Mouse (Mus musculus): ENCODE measurements around the gene Iqch.
A peak's percentile ranks its signal among the peaks of the same experiment; 100 is the strongest.

Iqch gene

GRCm38 (mm10) chr9:63612565-63613515, 10.5 kb upstream of the Iqch start:
- no peak for DNase-seq (ENCODE audit: low spot score in 2 of 2)

- DNase-seq (ENCODE audit: low spot score in 2 of 2): no peak
Measured at GRCm38 (mm10) chr9:63611967-63612366, 9.7 kb upstream of the Iqch start.

- DNase-seq (ENCODE audit: low spot score in 2 of 2): no peak
Measured at GRCm38 (mm10) chr9:63610841-63611366, 8.6 kb upstream of the Iqch start.

GRCm38 (mm10) chr9:63610231-63610630, 7.9 kb upstream of the Iqch start:
- DNase-seq (ENCODE audit: low spot score in 2 of 2): no peak

GRCm38 (mm10) chr9:63609776-63610175, 7.5 kb upstream of the Iqch start:
- DNase-seq (ENCODE audit: low spot score in 2 of 2): no peak

- DNase-seq (ENCODE audit: low spot score in 2 of 2): no peak
Measured at GRCm38 (mm10) chr9:63609246-63609645, 7.0 kb upstream of the Iqch start.

GRCm38 (mm10) chr9:63608006-63608405, 5.7 kb upstream of the Iqch start:
- DNase-seq (ENCODE audit: low spot score in 2 of 2): no peak

GRCm38 (mm10) chr9:63606594-63606993, 4.3 kb upstream of the Iqch start:
- DNase-seq (ENCODE audit: low spot score in 2 of 2): no peak

- DNase-seq (ENCODE audit: low spot score in 2 of 2): peak; percentile 36 to 66
Measured at GRCm38 (mm10) chr9:63603849-63604248, 1.6 kb upstream of the Iqch start.

GRCm38 (mm10) chr9:63596660-63597059, 5.6 kb downstream of the Iqch start:
- no peak for DNase-seq (ENCODE audit: low spot score in 2 of 2)

GRCm38 (mm10) chr9:63595652-63596051, 6.6 kb downstream of the Iqch start:
- no peak for DNase-seq (ENCODE audit: low spot score in 2 of 2)

GRCm38 (mm10) chr9:63595032-63595431, 7.3 kb downstream of the Iqch start:
- DNase-seq (ENCODE audit: low spot score in 2 of 2): no peak

- DNase-seq (ENCODE audit: low spot score in 2 of 2): no peak
Measured at GRCm38 (mm10) chr9:63591661-63592256, 10.5 kb downstream of the Iqch start.

- DNase-seq (ENCODE audit: low spot score in 2 of 2): no peak
Measured at GRCm38 (mm10) chr9:63590592-63590991, 11.7 kb downstream of the Iqch start.

GRCm38 (mm10) chr9:63589209-63589608, 13.1 kb downstream of the Iqch start:
- DNase-seq (ENCODE audit: low spot score in 2 of 2): no peak

- no peak for DNase-seq (ENCODE audit: low spot score in 2 of 2)
Measured at GRCm38 (mm10) chr9:63585251-63585650, 17.0 kb downstream of the Iqch start.

- DNase-seq (ENCODE audit: low spot score in 2 of 2): no peak
Measured at GRCm38 (mm10) chr9:63581778-63582177, 20.5 kb downstream of the Iqch start.

- DNase-seq (ENCODE audit: low spot score in 2 of 2): no peak
Measured at GRCm38 (mm10) chr9:63580046-63580445, 22.2 kb downstream of the Iqch start.

GRCm38 (mm10) chr9:63579644-63580043, 22.6 kb downstream of the Iqch start:
- DNase-seq (ENCODE audit: low spot score in 2 of 2): no peak

- no peak for DNase-seq (ENCODE audit: low spot score in 2 of 2)
Measured at GRCm38 (mm10) chr9:63577469-63577868, 24.8 kb downstream of the Iqch start.

GRCm38 (mm10) chr9:63572874-63573273, 29.4 kb downstream of the Iqch start:
- no peak for DNase-seq (ENCODE audit: low spot score in 2 of 2)

GRCm38 (mm10) chr9:63571895-63572294, 30.4 kb downstream of the Iqch start:
- DNase-seq (ENCODE audit: low spot score in 2 of 2): no peak

GRCm38 (mm10) chr9:63568808-63569207, 33.5 kb downstream of the Iqch start:
- no peak for DNase-seq (ENCODE audit: low spot score in 2 of 2)
